Mouse (Mus musculus) forebrain, postnatal 0 days (tissue): Measurements from ENCODE around the gene Cnr1. TPM values are rescaled to one million over a fixed set of nuclear protein-coding genes. Genes with fewer than 3 reads are reported as not detected.

ENCODE experiments used
- ATAC-seq: fragments of 200-750 bp; cut with Nextera tagmentation; 2 replicates; pipeline ENCODE4 v1.8.0; 2017; ENCODE audit warnings: mild to moderate bottlenecking, moderate library complexity
- DNase-seq: peaks from one replicate; pipeline ENCODE4 v3.0.0-alpha.2; 2015
- H3K27ac ChIP-seq: fragments of 300-500 bp; sonication (generic); 2 replicates; pipeline ENCODE4 v1.5.1; 2014; ENCODE audit warnings: low read depth, mild to moderate bottlenecking, antibody characterized with exemption, low read length, moderate library complexity, mixed read lengths
- H3K27me3 ChIP-seq: fragments of 300-500 bp; sonication (generic); 2 replicates; pipeline ENCODE4 v1.6.1; 2014; ENCODE audit warnings: mild to moderate bottlenecking, low read length, mixed read lengths; ENCODE audit not compliant: insufficient read depth
- H3K36me3 ChIP-seq: fragments of 300-500 bp; sonication (generic); 2 replicates; pipeline ENCODE4 v1.6.1; 2014; ENCODE audit warnings: mild to moderate bottlenecking, moderate library complexity; ENCODE audit not compliant: insufficient read depth
- H3K4me1 ChIP-seq: fragments of 300-500 bp; sonication (generic); 2 replicates; pipeline ENCODE4 v1.6.1; 2014; ENCODE audit warnings: antibody characterized with exemption; ENCODE audit not compliant: insufficient read depth
- H3K4me2 ChIP-seq: fragments of 300-500 bp; sonication (generic); 2 replicates; pipeline ENCODE4 v1.6.1; 2014; ENCODE audit warnings: low read depth, mild to moderate bottlenecking, moderate library complexity
- H3K4me3 ChIP-seq: fragments of 300-500 bp; sonication (generic); 2 replicates; pipeline ENCODE4 v1.5.1; 2014; ENCODE audit warnings: low read depth, low read length, mixed read lengths
- H3K9ac ChIP-seq: fragments of 300-500 bp; sonication (generic); 2 replicates; pipeline ENCODE4 v1.6.1; 2014; ENCODE audit warnings: mild to moderate bottlenecking
- H3K9me3 ChIP-seq: fragments of 300-500 bp; sonication (generic); 2 replicates; pipeline ENCODE4 v1.6.1; 2016; ENCODE audit warnings: low read length
- CTCF ChIP-seq: sonication (generic); IDR thresholded peaks from 2 replicates; pipeline ENCODE4 v1.5.1; 2016; ENCODE audit warnings: antibody characterized with exemption, control low read depth, low read depth
- WGBS: fragments of 180-500 bp; shearing (Covaris S2); extraction: QIAGEN DNeasy Blood & Tissue Kit; methylation state at CpG from one replicate; pipeline ENCODE4 v1.1.7; 2014; 5-methylcytosine and 5-hydroxymethylcytosine counted together
- polyA plus RNA-seq: library from polyadenylated mRNA; unstranded; fragments of >200 nt; fragmentation: Nextera tagmentation; extraction: Ambion mirVana; gene quantifications from 2 replicates; pipeline ENCODE4 v1.2.1, GENCODE M21; 2015
- total RNA-seq: library from RNA; depleted of rRNA; stranded (reverse); fragments of >200 nt; gene quantifications from 2 replicates; pipeline ENCODE4 v1.2.3, GENCODE M21; 2014; rRNA removed

Gene Cnr1
- total RNA-seq (175 and 178 TPM in 2 replicates), polyA plus RNA-seq (44.6 and 48.0 TPM in 2 replicates)

DNA sequence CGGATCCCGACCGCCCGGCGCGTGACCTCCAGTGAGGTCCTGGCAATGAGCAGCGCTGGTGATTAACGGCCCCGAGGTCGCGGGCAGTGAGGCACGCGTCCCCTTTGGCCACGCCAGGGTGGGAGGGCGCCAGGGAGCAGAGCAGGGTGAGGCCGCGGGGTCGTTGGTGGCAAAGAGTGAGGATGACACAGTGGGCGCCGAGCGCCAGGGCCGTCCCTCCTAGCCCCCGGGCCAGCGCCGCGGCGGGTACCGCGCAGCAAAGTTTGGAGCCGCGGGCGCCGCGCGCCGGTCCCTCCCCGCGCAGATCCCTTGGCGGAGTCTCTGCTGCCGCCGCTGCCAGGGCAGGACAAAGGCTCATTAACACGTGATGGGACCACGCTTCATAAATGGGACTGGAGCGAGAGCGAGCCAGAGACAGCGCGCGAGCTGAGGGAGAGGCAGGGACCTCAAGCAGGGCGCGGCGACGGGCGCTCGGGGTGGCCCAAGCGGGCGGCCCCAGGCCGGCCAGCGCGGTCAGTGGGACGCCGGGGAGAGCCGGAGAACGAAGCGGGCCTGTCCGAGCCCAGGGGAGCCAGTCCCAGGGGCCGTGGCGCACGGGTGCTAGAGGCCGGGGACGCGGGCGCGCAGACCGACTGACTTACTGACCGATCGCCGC lies at the start of gene Cnr1:
Gene Cnr1, plus strand, starts transcription at position 360 of the 655 bp plus-strand sequence.
- no peaks in the 10 kb centered on the region for H3K9me3 ChIP-seq
- ATAC-seq: peak; percentile 90
- TF ChIP-seq CTCF: peak; percentile 41
- H3K4me1 ChIP-seq: peaks cover 8% of the 10 kb centered on the region; the same call in 1 of the 2 replicates
- H3K9ac ChIP-seq: peak within 1 kb of the TSS; percentile 97
- peak within 1 kb of the TSS; percentile 92 for H3K4me2 ChIP-seq
- peak within 1 kb of the TSS; percentile 79 for H3K4me3 ChIP-seq
- H3K27me3 ChIP-seq: no peaks in the 10 kb centered on the region
- no peaks in the 10 kb centered on the region for H3K36me3 ChIP-seq
- peak within 1 kb of the TSS; percentile 97 for H3K27ac ChIP-seq
- peak; percentile 89 for DNase-seq
- 4% methylated on average over 75 of the region's 77 CpGs for WGBS

DNA sequence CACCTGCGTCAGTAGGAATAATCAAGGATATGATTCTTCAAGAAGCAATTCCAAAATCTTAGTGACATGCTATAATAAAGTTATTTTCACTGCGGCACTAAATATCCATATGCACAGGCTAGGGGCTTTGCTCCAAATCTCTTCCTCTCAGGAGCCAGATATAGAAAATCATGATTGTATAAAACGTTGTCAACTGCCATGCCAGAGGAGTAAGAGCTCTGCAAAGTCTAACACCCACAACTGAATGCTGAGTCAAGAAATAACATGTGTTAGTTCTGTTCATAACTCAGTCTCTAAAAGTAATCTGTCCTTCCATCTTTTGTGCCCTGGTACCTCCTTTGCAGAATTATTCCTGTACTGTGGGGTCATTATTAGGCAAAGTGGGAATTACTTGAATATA lies 44.4 kb upstream of the Cnr1 start:
- H3K4me1 ChIP-seq: no peaks in the 10 kb centered on the region
- no peaks in the 10 kb centered on the region for H3K36me3 ChIP-seq
- 83% methylated on average over 3 of the region's 3 CpGs for WGBS

DNA sequence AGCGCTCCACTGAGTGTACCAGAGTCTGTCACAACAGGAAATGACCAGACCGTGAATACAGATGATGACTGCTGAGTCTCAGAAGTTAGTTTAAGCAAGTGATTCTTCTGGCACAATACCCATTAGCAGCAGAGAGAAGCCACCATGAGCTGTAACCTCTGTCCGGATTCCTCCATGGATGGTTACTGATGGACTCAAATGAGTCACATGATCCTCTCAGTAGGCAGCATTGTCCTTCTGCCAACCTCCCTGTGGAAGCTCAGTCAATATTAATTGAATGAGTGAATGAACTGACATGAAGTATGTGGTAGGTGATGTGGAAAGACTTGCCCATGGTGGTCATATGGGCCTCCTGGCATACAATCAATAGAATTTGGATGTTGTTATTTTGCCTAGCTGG lies 38.4 kb upstream of the Cnr1 start:
- H3K4me3 ChIP-seq: no peak overlapping the region

More for the DNA sequence above, 44.4 kb upstream of the Cnr1 start:
- no peaks in the 10 kb centered on the region for H3K27me3 ChIP-seq
- H3K9ac ChIP-seq: no peak overlapping the region
- no peak overlapping the region for H3K4me2 ChIP-seq
- H3K9me3 ChIP-seq: no peaks in the 10 kb centered on the region
- H3K4me3 ChIP-seq: no peak overlapping the region
- H3K27ac ChIP-seq: no peak overlapping the region
- DNase-seq (no peak), ATAC-seq (no peak)
- no peak for TF ChIP-seq CTCF

DNA sequence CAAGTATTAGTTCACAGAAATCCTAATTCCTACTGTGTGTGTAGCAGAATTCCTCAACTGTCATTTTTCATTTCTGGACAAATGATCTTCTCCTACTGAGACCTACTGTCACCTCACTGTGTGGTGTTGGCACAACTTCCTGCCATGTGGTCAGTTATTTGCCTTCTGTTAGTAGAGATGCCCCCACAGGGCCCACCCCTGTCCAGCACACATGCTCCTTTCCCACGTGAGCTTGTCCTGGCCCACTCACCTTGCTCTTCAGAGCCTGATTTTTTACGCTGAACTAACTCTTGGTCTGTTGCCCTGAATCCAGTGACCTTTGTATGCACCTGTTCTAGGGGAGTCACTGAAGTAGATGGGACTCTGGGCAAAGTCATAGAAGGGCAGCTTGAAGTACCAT lies 34.4 kb upstream of the Cnr1 start:
- WGBS: 89% methylated on average over 2 of the region's 2 CpGs
- Histone ChIP-seq H3K4me2 (no peak overlapping the region), H3K36me3 (no peaks in the 10 kb centered on the region), H3K4me1 (no peaks in the 10 kb centered on the region), H3K9ac (no peak overlapping the region), H3K9me3 (no peaks in the 10 kb centered on the region), H3K27ac (no peak overlapping the region), H3K27me3 (no peaks in the 10 kb centered on the region), H3K4me3 (no peak overlapping the region)
- DNase-seq (no peak), ATAC-seq (no peak)
- no peak for TF ChIP-seq CTCF

More for the DNA sequence above, 38.4 kb upstream of the Cnr1 start:
- no peak overlapping the region for H3K9ac ChIP-seq
- ATAC-seq (no peak), DNase-seq (no peak)
- no peak for TF ChIP-seq CTCF
- H3K4me2 ChIP-seq: no peak overlapping the region
- no peaks in the 10 kb centered on the region for H3K4me1 ChIP-seq
- H3K27me3 ChIP-seq: no peaks in the 10 kb centered on the region
- WGBS: 80% methylated on average over 3 of the region's 3 CpGs
- no peaks in the 10 kb centered on the region for H3K9me3 ChIP-seq
- H3K36me3 ChIP-seq: no peaks in the 10 kb centered on the region
- no peak overlapping the region for H3K27ac ChIP-seq

DNA sequence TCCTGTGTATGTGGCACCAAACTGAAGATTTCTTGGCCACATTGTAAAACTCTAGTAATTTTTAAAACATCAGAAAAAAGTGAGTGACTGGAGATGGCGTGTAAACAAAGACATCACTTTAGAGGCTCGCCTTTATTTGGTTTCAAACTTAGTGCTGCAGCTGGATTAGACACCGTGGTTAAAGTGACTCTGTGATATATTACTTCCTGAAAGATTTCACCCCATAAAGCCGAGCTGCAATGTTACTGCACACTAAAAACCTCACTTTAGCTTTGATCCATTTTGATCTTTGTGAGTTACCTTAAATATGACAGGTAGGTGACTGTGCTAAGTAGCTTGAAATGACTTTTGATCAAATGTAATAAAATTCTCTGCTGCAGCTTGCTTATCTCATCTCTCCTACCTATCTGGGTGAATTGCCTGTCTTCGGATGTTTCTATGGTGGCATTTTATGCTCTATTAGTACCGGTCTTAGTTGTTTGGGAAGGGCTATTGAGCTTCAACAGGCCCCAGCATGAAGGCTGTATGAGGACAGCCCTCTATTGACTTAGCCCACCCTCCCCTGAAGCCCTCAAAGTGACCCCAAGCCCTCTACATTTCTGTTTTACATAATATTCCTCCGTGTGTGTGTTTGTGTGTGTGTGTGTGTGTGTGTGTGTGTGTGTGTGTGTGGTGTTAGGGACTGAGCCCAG lies 32.1 kb upstream of the Cnr1 start:
- ATAC-seq (no peak), DNase-seq (no peak)
- Histone ChIP-seq H3K9ac (no peak overlapping the region), H3K9me3 (no peaks in the 10 kb centered on the region), H3K27ac (no peak overlapping the region), H3K36me3 (no peaks in the 10 kb centered on the region), H3K4me1 (no peaks in the 10 kb centered on the region), H3K27me3 (no peaks in the 10 kb centered on the region), H3K4me2 (no peak overlapping the region), H3K4me3 (no peak overlapping the region)
- TF ChIP-seq CTCF: no peak
- 80% methylated on average over 7 of the region's 7 CpGs for WGBS

DNA sequence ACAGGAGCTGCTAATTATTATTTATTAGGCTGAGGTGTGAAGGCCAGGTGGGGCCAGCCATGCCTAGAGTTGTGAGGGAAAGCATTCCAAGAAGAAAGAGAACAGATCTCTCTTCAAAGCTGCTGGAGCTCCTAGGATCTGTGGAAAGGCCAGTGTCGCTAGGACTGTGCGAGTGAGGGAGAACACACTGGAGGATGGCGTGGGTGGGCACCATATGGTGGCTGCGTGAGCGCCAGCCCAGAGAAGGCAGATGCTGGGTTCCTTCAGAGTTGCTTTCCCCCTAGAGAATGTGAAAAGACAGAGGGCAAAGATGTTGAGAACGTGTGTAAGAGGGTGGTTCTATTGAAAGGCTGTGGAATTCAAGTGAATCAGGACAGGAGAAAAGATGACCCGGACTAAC lies 30.6 kb upstream of the Cnr1 start:
- ATAC-seq (no peak; the same call in 1 of the 2 replicates), DNase-seq (no peak)
- no peaks in the 10 kb centered on the region for H3K27me3 ChIP-seq
- H3K9me3 ChIP-seq: no peaks in the 10 kb centered on the region
- no peak overlapping the region for H3K4me3 ChIP-seq
- H3K27ac ChIP-seq: no peak overlapping the region
- no peak for TF ChIP-seq CTCF
- H3K4me1 ChIP-seq: no peaks in the 10 kb centered on the region
- no peak overlapping the region for H3K4me2 ChIP-seq
- H3K36me3 ChIP-seq: no peaks in the 10 kb centered on the region
- H3K9ac ChIP-seq: no peak overlapping the region
- WGBS: 61% methylated on average over 7 of the region's 7 CpGs

DNA sequence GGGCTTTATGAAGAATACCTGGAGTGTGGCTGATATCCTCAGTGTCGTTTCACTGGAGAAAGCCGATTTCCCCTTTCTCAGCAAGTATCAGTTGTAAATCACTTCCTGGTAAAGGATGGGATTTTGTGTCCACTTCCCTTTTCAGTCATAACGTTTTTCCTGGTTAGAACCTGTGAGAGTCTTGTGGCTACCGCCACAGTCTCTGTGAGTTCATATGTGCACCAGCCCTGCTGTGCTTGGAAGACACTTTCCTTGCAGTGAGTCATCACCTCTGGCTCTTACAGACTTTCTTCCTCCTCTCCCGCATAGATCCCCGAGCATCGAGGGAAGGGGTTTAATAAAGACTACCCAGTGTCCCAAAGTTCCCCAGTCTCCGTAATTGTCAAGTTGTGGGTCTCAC lies 29.3 kb upstream of the Cnr1 start:
- Histone ChIP-seq H3K4me3 (no peak overlapping the region), H3K4me2 (no peak overlapping the region), H3K27ac (no peak overlapping the region), H3K36me3 (no peaks in the 10 kb centered on the region), H3K4me1 (no peaks in the 10 kb centered on the region), H3K9me3 (no peaks in the 10 kb centered on the region), H3K9ac (no peak overlapping the region), H3K27me3 (no peaks in the 10 kb centered on the region)
- no peak for TF ChIP-seq CTCF
- DNase-seq (no peak), ATAC-seq (no peak)
- 86% methylated on average over 8 of the region's 8 CpGs for WGBS
